Mouse (Mus musculus) myocyte (in vitro differentiated cells): Measurements from ENCODE around the gene Tpsb2. TPM values are rescaled to one million over a fixed set of nuclear protein-coding genes. Genes with fewer than 3 reads are reported as not detected.

Experiments used
- H3K27me3 ChIP-seq: one replicate; pipeline ENCODE4 v1.6.1; 2011; ENCODE audit not compliant: control insufficient read depth, insufficient read depth, insufficient read length
- H3K36me3 ChIP-seq: one replicate; pipeline ENCODE4 v1.6.1; 2011; ENCODE audit not compliant: control insufficient read depth, insufficient read depth
- H3K4me2 ChIP-seq: one replicate; pipeline ENCODE4 v1.6.1; 2011; ENCODE audit warnings: low read depth, control low read depth
- H3K4me3 ChIP-seq: one replicate; pipeline ENCODE4 v1.5.1; 2011; ENCODE audit warnings: mild to moderate bottlenecking, control low read depth, moderate library complexity
- H3K79me2 ChIP-seq: one replicate; pipeline ENCODE4 v1.6.1; 2011; ENCODE audit not compliant: control insufficient read depth, insufficient read depth
- H3ac ChIP-seq: one replicate; pipeline ENCODE4 v1.6.1; 2011; ENCODE audit not compliant: control insufficient read depth, insufficient read length
- CEBPB ChIP-seq: IDR thresholded peaks from 2 replicates; pipeline ENCODE4 v1.6.1; 2011; ENCODE audit warnings: mild to moderate bottlenecking, moderate library complexity; ENCODE audit not compliant: poor library complexity, insufficient read depth, severe bottlenecking
- E2F4 ChIP-seq: IDR thresholded peaks from one replicate; pipeline ENCODE4 v1.6.1; 2011; ENCODE audit warnings: mild to moderate bottlenecking, control low read depth, moderate library complexity; ENCODE audit not compliant: insufficient read depth
- MAX ChIP-seq: IDR thresholded peaks from one replicate; pipeline ENCODE4 v1.6.1; 2011; ENCODE audit warnings: low read depth, mild to moderate bottlenecking, control low read depth
- MYOD1 ChIP-seq, 3 experiments: IDR thresholded peaks; one replicate each; pipeline ENCODE4 v1.6.1; 2011; ENCODE audit warnings: control low read depth in 2 of 3, low read depth in 2 of 3, mild to moderate bottlenecking in 2 of 3, moderate library complexity in 1 of 3; ENCODE audit not compliant: insufficient read length in 2 of 3, control insufficient read depth in 1 of 3
- MYOG ChIP-seq, 3 experiments: IDR thresholded peaks; one replicate each; pipeline ENCODE4 v1.6.1; 2011; ENCODE audit warnings: control low read depth in 2 of 3, low read depth in 2 of 3, mild to moderate bottlenecking in 2 of 3; ENCODE audit not compliant: insufficient read length in 2 of 3, control insufficient read depth in 1 of 3, insufficient read depth in 1 of 3
- POLR2A ChIP-seq: IDR thresholded peaks from one replicate; pipeline ENCODE4 v1.6.1; 2011; ENCODE audit warnings: low read depth, mild to moderate bottlenecking, control low read depth, moderate library complexity; ENCODE audit not compliant: insufficient read length
- POLR2AphosphoS2 ChIP-seq: IDR thresholded peaks from one replicate; pipeline ENCODE4 v1.6.1; 2011; ENCODE audit warnings: low read depth, control low read depth; ENCODE audit not compliant: insufficient read length
- REST ChIP-seq: IDR thresholded peaks from one replicate; pipeline ENCODE4 v1.6.1; 2011; ENCODE audit warnings: mild to moderate bottlenecking, control low read depth, moderate library complexity; ENCODE audit not compliant: insufficient read depth, insufficient read length
- SRF ChIP-seq: IDR thresholded peaks from one replicate; pipeline ENCODE4 v1.6.1; 2011; ENCODE audit warnings: low read depth; ENCODE audit not compliant: control insufficient read depth, insufficient read length
- TCF12 ChIP-seq: IDR thresholded peaks from one replicate; pipeline ENCODE4 v1.6.1; 2011; ENCODE audit warnings: mild to moderate bottlenecking, control low read depth; ENCODE audit not compliant: poor library complexity, insufficient read depth, severe bottlenecking
- TCF3 ChIP-seq: IDR thresholded peaks from one replicate; pipeline ENCODE4 v1.6.1; 2011; ENCODE audit warnings: low read depth, control low read depth; ENCODE audit not compliant: insufficient read length
- USF1 ChIP-seq: IDR thresholded peaks from one replicate; pipeline ENCODE4 v1.6.1; 2011; ENCODE audit warnings: low read depth, mild to moderate bottlenecking, control low read depth, moderate library complexity
- polyA plus RNA-seq: library from polyadenylated mRNA; unstranded; fragments of >200 nt; fragmentation: generic; extraction: Trizol; gene quantifications from one replicate; pipeline ENCODE4 v1.2.1, GENCODE M21; 2012; ENCODE audit warnings: missing spikeins

Gene Tpsb2
- polyA plus RNA-seq, 1 experiment = not detected

GRCm38 (mm10) chr17:25361291-25361690 is 4.8 kb upstream of the Tpsb2 start:
- H3K4me2 ChIP-seq = no peak overlapping the region
- no peak for TF ChIP-seq SRF
- TF ChIP-seq E2F4 = no peak
- TF ChIP-seq USF1 = no peak
- TF ChIP-seq MYOG (IDR thresholded peaks at IDR 0.05; ENCODE audit: control insufficient read depth in 1 of 3, insufficient read depth in 1 of 3, insufficient read length in 2 of 3, low read depth in 2 of 3) = no peak
- no peak for TF ChIP-seq MAX
- TF ChIP-seq REST = no peak
- TF ChIP-seq MYOD1 (IDR thresholded peaks at IDR 0.05; ENCODE audit: control insufficient read depth in 1 of 3, insufficient read length in 2 of 3, low read depth in 2 of 3) = no peak
- TF ChIP-seq TCF12 = no peak
- no peak for TF ChIP-seq POLR2A
- no peak for TF ChIP-seq CEBPB
- no peak for TF ChIP-seq POLR2AphosphoS2
- peaks cover 9% of the 10 kb centered on the region for H3K27me3 ChIP-seq
- no peak overlapping the region for H3K4me3 ChIP-seq
- H3ac ChIP-seq = no peak overlapping the region
- no peaks in the 10 kb centered on the region for H3K36me3 ChIP-seq
- no peaks in the 10 kb centered on the region for H3K79me2 ChIP-seq

DNA sequence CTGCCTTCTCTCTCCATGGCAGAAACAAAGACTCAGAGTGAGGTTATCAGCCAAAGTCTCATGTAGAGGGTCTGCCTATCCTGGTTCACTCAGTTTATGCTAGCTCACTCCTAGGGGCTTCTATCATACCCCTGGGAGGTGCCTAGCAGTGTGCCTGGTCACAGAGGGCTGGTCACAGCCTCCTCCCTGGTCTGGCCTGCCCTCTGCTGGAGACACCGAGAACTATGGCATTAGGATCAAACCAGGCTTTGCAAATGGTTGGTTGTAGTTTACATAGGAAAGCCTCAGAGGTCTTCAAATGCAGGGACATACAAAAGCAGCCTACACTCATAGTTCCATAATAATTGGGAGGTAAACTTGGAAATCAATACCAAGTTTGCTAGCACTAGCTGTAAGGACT is 2.4 kb upstream of the Tpsb2 start:
- peaks cover 18% of the 10 kb centered on the region for H3K27me3 ChIP-seq

DNA sequence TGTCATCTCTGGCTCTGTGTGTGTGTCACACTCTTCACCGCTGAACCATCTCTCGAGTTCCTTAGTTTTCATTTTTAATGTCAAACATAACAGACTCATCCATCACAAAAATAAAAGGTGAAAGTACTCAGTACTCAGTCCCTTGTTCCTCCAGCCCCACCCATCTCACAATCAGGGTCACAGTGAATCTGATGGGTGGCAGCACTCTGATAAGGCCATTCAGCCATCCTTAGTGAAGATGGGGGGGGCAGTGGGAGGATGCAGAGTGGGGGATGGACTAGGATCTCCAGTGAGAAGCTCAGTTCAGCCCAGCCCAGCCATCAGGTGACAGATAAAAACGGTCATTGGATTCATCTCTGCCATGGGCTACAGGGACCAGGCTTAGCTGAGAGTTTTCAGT is 2.9 kb downstream of the Tpsb2 start, which contains the start of gene Tpsg1:
Gene Tpsg1, plus strand, starts transcription at position 301 of the 400 bp plus-strand sequence.
- no peak within 1 kb of the TSS for H3K4me2 ChIP-seq
- no peak within 1 kb of the TSS for H3ac ChIP-seq
- no peaks in the 10 kb centered on the region for H3K36me3 ChIP-seq
- H3K27me3 ChIP-seq = peaks cover 18% of the 10 kb centered on the region
- no peak within 1 kb of the TSS for H3K4me3 ChIP-seq
- no peaks in the 10 kb centered on the region for H3K79me2 ChIP-seq
- TF ChIP-seq CEBPB = no peak
- TF ChIP-seq SRF = no peak
- TF ChIP-seq TCF3 = no peak
- no peak for TF ChIP-seq MYOD1 (IDR thresholded peaks at IDR 0.05; ENCODE audit: control insufficient read depth in 1 of 3, insufficient read length in 2 of 3, low read depth in 2 of 3)
- no peak for TF ChIP-seq E2F4

More for the DNA sequence above, 2.4 kb upstream of the Tpsb2 start:
- Histone ChIP-seq H3K36me3 (no peaks in the 10 kb centered on the region), H3ac (no peak overlapping the region), H3K4me3 (no peak overlapping the region), H3K79me2 (no peaks in the 10 kb centered on the region), H3K4me2 (no peak overlapping the region)
- TF ChIP-seq USF1 = no peak
- no peak for TF ChIP-seq TCF3
- no peak for TF ChIP-seq POLR2A
- no peak for TF ChIP-seq MYOD1 (IDR thresholded peaks at IDR 0.05; ENCODE audit: control insufficient read depth in 1 of 3, insufficient read length in 2 of 3, low read depth in 2 of 3)
- no peak for TF ChIP-seq TCF12
- TF ChIP-seq SRF = no peak
- no peak for TF ChIP-seq POLR2AphosphoS2
- TF ChIP-seq MYOG (IDR thresholded peaks at IDR 0.05; ENCODE audit: control insufficient read depth in 1 of 3, insufficient read depth in 1 of 3, insufficient read length in 2 of 3, low read depth in 2 of 3) = no peak
- TF ChIP-seq E2F4 = no peak
- no peak for TF ChIP-seq CEBPB
- TF ChIP-seq REST = no peak

GRCm38 (mm10) chr17:25372491-25372890 is 6.4 kb downstream of the Tpsb2 start:
- no peak overlapping the region for H3K4me2 ChIP-seq
- H3K4me3 ChIP-seq = no peak overlapping the region
- H3K27me3 ChIP-seq = peaks cover 3% of the 10 kb centered on the region
- H3ac ChIP-seq = no peak overlapping the region
- H3K79me2 ChIP-seq = no peaks in the 10 kb centered on the region
- H3K36me3 ChIP-seq = no peaks in the 10 kb centered on the region
- no peak for TF ChIP-seq POLR2AphosphoS2
- no peak for TF ChIP-seq MAX
- TF ChIP-seq REST = no peak
- TF ChIP-seq E2F4 = no peak
- TF ChIP-seq POLR2A = no peak
- no peak for TF ChIP-seq CEBPB
- TF ChIP-seq SRF = no peak
- TF ChIP-seq TCF3 = no peak
- no peak for TF ChIP-seq MYOD1 (IDR thresholded peaks at IDR 0.05; ENCODE audit: control insufficient read depth in 1 of 3, insufficient read length in 2 of 3, low read depth in 2 of 3)
- TF ChIP-seq USF1 = no peak
- no peak for TF ChIP-seq TCF12
- TF ChIP-seq MYOG (IDR thresholded peaks at IDR 0.05; ENCODE audit: control insufficient read depth in 1 of 3, insufficient read depth in 1 of 3, insufficient read length in 2 of 3, low read depth in 2 of 3) = no peak

- H3K79me2 ChIP-seq = no peaks in the 10 kb centered on the region
- H3K27me3 ChIP-seq = no peaks in the 10 kb centered on the region
- H3ac ChIP-seq = no peak overlapping the region
- H3K4me3 ChIP-seq = no peak overlapping the region
- no peak for TF ChIP-seq SRF
- no peak for TF ChIP-seq TCF12
- TF ChIP-seq MYOD1 (IDR thresholded peaks at IDR 0.05; ENCODE audit: control insufficient read depth in 1 of 3, insufficient read length in 2 of 3, low read depth in 2 of 3) = no peak
- TF ChIP-seq POLR2A = no peak
- TF ChIP-seq REST = no peak
- H3K4me2 ChIP-seq = no peak overlapping the region
- no peaks in the 10 kb centered on the region for H3K36me3 ChIP-seq
These were observed 7.9 kb downstream of the Tpsb2 start for GRCm38 (mm10) chr17:25374011-25374410.
